Mouse (Mus musculus) small intestine, adult 2 months (tissue): ENCODE data around the gene Acsbg2.

Source experiments
- CTCF ChIP-seq: fragments of 200-500 bp; IDR thresholded peaks from 2 replicates; pipeline ENCODE4 v1.5.1; 2012; ENCODE audit warnings: low read depth, mild to moderate bottlenecking, control low read depth, inconsistent platforms, low read length, moderate library complexity, mixed read lengths; ENCODE audit not compliant: insufficient replicate concordance, insufficient read length; ENCODE audit errors: extremely low read depth
- POLR2A ChIP-seq: fragments of 200-500 bp; IDR thresholded peaks from 2 replicates; pipeline ENCODE4 v1.6.1; 2012; ENCODE audit warnings: low read depth, mild to moderate bottlenecking, control low read depth, inconsistent platforms, low read length, moderate library complexity

DNA sequence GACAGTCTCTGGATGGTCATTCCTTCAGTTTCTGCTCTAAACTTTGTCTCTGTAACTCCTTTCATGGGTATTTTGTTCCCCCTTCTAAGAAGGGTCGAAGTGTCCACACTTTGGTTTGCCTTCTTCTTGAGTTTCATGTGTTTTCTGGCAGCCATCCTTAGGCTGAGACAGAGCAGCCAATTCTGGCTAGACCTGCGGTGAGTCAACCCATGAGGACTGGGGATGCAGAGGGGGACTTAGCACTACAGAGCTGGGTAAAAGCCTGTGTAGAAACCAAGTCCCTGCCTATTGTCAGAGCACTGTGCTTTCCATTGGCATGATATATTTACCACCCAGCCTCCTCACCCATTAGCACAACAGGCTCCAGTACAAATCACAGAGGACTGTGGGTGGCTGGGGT is 42.9 kb upstream of the Acsbg2 start:
- TF ChIP-seq CTCF (no peak), POLR2A (no peak)
